Mouse (Mus musculus) heart, postnatal 4 days (tissue): ENCODE results near the gene Thbs4. TPM values are rescaled to one million over a fixed set of nuclear protein-coding genes. Genes with fewer than 3 reads are reported as not detected.

Source experiments
- DNase-seq: peaks from one replicate; pipeline ENCODE4 v3.0.0; 2021
- total RNA-seq, 2 experiments: library from RNA; stranded (reverse); gene quantifications; 2 replicates each; pipeline ENCODE4 v1.2.3; 2021

Thbs4 gene
- total RNA-seq, 2 experiments from 2014 or later = 23.8 to 27.2 TPM

DNA sequence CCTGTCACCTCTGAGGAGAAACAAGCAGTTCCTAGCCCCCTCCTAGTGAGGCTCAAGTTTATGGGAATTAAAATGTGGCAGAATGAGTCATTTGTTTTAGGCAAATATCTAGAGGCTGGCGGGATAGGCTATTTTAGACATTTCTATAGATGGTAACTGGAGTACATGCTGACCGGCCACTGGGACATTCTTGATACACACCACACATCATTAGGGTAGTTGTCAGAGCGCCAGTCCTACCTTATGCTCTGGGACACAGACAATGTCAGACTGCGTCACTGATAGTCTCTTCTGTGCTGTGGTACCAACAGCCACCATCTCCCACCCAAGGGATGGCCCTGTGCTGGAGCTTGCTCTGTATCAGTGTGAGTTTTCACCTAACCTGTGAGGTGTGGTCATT lies 35.5 kb downstream of the Thbs4 start:
- DNase-seq = no peak

DNA sequence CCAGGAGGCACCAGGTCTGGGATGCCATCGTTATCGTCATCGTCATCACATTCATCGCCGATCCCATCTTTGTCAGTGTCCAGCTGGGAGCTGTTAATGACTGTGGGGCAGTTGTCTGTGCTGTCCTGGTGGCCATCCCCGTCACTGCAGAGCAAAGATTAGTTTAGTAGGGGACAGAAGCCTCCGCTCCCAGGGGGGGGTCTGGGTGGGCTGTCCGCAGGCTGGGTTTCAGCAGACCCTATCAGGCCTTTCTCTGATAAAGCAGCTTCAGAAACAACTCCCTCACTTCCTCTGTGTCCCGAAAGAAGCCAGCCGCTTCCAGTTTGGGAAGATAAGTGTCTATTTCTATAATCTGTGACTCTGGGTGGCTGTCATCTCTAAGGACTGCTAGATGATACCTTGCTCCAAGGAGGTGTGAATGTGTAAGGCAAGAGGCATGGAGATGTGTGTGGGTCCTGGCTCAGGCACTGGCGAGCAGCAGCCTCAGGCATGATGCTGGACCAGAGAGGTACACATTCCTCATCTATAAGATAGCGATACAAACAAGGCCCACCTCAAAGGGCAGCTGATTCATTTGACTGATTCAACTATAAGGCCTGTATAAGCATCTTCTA lies 36.5 kb downstream of the Thbs4 start:
- DNase-seq = peak; percentile 40

DNA sequence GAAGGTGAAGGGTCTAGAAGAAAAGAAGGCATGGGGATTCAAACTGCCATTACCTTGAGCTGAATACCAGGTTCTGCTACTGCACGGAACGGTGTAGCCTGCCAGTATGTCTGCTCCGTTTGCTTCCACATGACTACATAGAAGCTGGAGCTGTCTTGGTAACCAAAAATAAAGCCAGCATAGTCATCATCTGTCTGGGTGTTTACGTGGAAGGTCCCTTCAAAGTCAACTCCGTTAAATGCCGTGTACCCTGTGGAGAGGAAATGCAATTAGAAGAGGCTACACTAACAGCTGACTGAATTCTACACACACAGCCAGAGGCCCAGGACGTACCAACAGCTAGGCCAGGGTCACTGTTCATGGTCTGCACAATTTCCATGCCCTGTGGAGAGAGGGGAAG lies 39.6 kb downstream of the Thbs4 start:
- DNase-seq = no peak

DNA sequence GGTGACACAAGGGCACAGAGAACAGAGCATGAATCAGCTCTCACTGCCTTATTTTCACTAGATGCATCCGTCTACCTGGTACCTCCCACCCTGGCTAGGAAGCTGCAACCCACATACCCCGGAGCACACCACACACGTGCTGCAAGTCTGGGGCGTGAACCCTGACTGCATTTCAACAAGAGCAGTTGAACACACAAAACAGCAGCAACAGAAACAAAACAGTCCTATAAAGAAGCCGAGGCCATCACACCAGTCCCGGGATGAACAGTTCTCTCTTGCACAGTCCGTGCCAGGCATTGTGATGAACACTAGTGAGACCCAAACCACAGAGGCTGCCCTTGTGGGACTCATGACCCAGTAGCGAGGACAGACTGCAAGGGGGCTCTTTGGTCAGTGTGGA lies 40.9 kb downstream of the Thbs4 start:
- no peak for DNase-seq

DNA sequence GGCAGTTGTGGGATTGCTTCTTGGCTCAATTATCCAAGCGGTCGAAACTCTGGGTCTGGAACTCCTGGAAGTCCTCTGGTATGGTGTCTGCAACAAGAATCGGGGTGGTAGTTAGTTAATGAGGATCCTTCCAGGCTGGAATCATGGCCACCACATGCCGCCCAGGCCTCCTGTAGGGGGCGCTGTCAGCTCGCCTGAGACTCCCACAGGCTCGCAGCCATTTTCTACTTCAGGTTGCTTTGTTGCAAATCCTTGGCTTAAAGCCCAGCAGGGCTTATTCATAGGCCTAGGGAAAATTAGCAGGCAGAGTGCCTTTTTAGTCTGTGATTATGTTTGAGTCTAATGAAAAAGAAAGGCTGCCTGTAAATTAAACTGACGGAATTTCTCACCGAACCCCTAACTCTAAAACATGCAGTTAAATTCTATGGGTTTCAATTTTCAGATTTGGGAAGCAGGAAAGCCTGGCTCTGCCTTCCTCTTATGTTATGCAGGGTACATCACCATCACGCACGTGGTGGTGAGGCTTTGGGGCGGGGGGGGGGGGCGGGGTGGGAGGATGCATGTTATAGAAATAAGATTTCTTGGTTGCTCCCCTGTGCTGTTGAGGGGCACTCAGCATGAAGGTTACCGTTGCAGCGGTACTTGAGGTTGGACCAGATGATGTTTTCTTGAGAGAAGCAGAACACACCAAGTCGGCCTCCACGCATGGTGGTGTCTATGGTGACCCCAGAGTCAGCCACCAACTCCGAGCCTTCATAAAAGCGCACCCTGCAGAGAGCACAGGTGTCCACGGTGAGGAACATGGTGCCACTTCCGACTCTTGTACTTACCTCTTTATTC lies 42.7 kb downstream of the Thbs4 start:
- DNase-seq = peak; percentile 94

DNA sequence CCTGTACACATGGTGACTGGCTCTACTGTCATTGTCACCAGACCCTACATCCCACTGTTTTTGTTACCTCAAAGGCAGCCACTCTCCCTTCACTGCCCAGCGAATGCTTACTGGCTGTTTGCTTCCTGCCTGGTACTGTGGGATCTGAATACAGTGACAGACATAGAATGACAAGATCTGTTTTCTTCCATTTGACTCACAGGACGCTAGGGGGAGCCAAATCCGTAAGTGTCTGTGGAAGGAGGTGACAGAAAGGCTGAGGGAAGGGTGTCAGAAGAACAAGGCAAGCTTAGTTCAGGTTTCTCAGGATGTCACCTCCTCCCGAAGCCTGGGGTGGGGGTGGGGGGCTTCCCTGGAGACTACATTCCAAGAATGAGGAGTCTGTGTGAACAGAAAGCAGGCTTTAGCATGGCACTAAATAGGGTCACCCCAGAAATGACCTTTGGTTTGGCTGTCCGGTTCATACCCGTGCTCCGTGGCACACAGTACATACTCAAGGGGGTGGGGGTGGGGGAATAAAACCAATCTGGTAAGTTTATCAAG lies 43.6 kb downstream of the Thbs4 start:
- peak; percentile 81 for DNase-seq

DNA sequence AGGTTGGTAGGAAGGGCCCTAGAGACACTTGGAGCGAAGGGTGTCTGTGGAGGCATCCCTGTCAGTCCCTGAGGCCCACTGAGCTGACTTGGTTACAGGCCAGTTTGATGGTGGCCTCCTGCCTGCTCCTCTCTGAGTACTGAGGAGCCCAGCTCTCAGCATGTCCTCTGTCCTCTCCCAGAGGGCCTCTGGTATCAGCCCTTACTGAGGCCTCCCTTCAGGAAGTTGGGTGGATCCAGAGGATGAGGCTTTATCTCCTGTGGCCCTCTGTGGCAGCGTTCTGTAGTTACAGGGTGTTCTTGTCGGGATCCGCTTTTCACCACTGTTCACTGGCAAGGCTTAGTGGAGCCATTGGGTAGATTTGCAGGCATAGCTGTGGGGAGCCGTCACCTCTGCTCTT lies 51.3 kb downstream of the Thbs4 start:
- DNase-seq = no peak

DNA sequence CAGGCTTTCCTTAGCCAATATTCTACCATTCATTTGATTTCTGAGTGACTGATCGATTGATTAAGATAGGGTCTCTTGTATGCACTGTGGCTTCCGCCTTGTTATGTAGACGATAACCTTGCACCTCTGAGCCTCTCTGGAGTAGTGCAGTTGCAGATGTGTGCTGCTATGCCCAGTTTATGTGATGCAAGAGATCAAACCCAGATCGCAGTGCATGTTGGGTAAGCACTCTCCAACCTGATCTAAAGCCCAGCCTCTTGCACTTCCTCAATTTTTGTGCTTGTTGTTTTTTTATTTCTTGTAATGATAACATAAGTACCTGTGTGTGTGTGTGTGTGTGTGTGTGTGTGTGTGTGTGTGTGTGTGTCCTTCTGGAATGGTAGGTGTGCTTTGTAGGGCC lies 51.7 kb downstream of the Thbs4 start:
- DNase-seq = no peak

DNA sequence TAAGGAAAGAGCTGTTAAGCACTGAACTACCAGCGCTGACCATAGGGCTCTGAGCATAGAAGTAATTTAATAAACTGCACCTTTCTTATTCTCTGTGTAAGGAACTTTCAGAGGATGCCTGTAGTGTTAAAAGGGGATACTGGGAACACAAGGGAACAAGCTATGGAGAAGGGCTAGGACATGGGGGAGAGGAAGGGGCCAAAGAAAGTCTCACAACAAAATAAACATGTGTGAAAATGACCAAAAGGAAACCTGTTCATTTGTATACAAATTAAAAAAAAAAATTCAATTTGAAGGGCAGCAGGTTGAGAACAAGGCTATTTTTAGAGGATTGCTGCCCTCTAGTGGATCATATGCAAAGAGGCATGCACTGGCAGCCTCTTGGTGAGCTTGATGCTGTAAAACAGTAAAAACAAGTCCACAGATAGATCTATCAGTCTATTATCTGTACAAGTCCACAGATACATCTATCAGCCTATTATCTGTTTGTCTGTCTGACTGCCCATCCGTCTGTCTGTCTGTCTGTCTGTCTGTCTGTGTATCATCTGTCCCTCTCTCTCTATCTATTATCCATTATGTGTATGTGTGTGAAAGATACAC lies 53.8 kb downstream of the Thbs4 start:
- DNase-seq = peak; percentile 52

DNA sequence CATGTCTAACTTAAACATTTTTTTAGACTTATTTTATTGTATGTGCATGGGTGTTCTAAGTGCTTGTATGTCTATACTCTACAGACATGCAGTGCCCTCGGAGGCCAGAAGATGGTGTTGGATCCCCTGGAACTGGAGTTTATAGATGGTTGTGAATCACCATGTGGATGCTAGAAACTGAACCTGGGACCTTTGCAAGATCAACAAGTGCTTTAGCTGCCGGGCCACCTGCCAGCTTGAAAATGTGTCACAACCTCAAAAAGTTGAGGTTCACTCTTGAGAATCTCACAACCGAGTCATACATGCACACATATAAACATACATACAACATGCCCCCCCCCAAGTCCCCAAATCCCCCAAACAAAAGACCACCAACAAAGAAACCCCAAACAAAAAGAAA lies 54.8 kb downstream of the Thbs4 start:
- DNase-seq = no peak

DNA sequence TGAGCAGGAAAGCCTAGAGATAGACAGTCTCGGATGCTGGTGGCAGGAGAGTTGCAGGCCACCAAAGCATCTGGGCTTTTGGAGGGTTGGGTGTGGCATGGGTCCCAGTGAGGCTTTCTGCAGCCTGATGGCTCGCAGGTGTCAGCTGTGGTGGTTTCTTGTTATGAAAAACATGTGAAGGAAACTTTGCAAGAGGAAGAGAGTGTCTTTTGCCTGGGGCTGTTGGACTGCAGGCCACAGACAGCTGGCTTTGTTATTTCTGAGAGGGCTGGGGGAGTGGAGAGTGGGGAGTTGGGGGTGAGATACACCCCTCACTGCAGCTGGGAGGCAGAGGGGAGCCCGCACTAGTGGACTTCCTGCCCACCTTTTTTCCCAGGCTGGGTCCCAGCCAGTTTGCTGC lies 55.8 kb downstream of the Thbs4 start:
- no peak for DNase-seq

DNA sequence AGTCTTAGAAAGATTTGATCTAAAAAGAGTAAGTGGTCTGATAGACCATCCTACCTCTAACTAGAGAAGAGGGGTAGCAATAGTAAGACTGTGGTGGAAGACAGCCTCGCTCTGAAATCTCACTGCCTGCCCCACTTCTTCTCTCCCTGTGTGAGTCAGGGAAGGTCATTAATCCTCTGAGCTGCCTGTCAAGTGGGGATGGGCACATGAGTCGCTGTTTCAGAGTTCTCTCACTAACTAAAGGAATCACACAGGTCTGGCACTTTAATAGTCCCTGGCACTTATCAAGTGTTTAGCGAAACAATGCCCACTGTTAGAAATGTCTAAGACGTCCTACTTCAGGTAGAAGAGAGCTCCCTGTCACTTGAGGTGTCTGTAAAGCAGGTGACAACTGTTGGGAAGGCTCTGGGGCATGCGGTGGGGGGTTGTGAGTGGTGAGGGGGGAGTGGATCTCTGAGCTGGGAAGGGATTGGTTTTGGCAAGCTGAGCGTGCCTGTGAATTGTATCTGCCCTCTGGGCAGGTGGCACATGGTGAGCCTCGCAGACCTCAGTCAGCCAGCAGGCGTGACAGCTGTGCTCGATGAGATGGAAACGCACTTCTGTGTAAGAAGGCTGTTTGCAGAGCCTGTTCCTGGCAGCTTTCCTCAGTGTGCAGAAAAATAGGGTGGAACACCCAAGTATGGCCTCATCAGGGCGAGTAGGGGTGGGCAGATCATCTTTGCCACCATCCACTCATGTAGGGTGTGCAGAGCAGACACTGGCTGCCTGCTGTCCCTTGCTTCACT lies 57.9 kb downstream of the Thbs4 start:
- DNase-seq = no peak

DNA sequence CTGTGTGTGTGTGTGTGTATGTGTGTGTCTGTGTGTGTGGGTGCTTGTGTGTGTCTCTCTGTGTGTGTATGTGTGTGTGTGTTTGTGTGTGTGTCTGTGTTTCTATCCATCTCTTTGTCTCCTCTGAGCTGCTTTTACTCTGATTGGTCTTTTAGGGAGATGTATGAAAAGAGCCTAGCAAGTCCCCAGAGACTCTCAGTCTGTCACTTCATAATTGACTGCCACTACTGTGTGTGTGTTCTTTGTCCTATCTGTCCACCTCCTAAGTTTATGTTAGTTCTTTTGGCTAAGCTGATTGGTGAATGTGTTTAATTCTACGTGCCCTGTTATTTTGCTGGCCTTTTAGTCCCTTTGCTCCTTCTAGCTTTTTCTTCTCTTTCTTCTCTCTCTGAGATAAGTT lies 58.9 kb downstream of the Thbs4 start:
- DNase-seq = no peak

DNA sequence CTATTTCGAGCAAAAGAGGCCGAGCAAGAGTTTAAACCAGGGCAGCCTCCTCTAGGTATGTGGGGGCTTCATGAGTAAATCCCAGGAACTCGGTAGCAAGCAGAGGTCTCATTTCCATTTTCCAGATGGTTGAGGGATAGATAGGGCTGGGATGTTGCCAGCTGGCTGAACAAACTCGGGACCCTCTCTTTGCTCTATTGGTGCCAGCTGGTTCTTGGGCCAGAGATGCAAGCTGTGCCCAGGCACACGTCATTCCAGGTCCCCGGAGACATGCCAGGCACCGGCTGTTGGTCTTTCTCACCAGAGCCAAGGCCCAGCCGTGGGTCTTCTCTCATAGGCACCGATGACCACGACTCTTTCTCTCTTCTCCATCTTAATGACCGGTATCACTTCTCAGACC lies 60.9 kb downstream of the Thbs4 start:
- DNase-seq = no peak

DNA sequence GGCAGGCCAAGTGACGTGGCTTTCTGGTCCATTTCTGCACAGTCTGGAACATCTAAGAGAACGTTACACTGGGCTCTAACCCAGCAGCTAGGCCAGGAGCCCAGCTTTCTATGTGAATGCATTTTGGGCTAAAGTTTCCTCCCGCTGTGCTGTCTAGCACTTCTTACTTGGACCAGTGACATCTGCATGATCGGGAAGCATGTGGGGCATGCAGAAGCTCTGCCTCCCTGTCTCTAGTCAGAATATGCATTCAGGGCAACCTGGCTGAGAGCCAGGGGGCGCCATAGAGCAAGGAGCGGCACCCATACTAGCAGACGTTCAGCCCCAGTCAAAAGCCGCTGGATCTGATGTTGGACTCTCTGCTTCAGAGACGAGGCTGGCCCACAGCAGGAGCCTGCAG lies 61.4 kb downstream of the Thbs4 start:
- peak; percentile 60 for DNase-seq

DNA sequence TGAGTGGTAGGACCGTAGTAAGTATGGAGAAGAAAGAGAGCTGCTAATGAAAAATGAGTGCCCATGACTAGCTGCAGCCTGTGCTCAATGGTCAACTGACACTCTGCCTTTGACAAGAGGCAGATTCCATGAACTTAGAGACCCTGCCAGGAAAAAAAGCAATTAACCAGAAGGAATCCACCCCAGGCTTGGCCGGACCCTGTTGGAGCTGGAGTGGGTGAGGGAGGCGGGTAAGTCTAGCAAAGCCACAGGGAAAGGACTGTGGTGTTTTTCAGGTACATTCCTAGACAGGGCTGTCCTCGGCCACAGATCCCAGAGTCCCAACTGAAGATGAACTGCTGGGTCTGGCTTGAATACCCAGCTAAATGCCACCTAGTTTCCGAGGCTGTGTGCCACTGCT lies 61.8 kb downstream of the Thbs4 start:
- no peak for DNase-seq

DNA sequence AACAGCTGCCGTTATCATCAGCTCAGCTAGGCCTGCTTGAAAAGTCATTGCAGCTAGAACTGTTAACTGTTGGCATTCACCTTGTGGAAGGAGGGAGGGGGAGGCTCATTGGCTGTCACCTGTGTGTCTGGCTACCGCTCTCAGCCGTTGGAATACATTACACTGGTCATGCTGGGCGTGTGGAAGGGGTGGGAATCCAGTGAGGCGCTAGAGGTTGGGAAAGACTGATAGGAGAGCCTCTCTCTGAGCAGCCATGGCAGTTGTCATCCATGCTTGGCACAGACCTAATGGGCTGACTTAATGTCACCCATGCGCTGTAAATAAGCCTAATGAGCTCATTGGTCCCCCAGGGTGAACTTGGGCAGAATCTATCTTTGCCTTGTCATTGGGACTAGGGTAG lies 62.8 kb downstream of the Thbs4 start:
- DNase-seq = no peak

DNA sequence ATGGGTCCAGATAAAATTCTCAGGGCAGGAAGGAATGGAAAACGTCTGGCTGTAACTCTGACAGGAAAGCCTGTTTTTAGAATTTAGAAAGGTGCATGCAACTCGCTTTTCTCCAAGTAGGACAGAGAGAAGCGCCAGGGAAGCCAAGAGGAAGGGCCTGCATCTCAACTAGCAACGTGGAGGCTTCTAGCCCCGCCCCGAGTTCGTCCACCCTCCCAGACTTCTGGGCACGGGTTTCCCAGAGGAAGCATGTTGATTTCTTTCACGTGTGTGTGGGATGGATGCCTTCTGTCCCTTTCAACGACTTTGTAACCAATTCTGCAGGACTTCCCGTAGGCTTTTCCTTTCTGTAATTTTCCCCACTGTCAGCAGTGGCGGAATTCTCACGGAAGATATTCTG lies 64.8 kb downstream of the Thbs4 start:
- DNase-seq = peak; percentile 59

DNA sequence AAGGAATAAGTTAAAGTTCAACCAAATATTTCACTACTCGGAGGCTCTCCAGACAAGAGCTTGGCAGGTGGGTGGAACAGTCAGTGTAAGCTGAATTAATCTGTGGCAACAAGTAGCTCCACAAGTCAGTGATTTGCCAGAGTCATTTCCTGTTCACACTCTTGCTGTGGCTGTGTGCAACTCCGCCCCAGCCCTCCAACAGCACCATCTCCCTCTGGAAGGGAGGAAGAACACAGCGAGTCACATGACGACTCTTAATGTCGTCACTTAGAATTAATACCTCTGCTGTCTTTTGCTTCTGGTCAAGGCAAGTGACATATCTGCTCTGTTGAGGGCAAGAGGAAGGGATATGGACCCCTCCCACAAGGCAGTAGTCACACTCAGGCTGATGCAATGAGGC lies 72.2 kb downstream of the Thbs4 start:
- DNase-seq = no peak

DNA sequence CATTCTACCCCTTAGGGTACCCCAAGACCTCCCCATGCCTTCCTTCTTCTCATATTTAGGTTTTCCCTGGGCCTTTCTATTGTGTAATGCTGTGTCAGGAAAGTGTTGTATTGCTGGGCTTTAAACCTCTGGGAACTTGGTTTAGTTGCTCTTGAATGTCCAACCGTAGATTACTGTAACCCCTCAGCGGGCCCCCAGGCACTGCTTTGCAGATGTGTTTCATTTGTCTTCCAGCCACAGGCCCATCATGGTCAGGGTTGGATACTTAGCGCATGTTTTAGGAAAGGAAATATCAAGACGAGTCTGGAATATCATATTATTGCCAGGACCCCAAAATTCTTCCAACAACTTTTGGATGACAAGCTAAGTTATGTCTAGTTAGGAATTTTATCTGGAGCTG lies 73.6 kb downstream of the Thbs4 start:
- DNase-seq = no peak

DNA sequence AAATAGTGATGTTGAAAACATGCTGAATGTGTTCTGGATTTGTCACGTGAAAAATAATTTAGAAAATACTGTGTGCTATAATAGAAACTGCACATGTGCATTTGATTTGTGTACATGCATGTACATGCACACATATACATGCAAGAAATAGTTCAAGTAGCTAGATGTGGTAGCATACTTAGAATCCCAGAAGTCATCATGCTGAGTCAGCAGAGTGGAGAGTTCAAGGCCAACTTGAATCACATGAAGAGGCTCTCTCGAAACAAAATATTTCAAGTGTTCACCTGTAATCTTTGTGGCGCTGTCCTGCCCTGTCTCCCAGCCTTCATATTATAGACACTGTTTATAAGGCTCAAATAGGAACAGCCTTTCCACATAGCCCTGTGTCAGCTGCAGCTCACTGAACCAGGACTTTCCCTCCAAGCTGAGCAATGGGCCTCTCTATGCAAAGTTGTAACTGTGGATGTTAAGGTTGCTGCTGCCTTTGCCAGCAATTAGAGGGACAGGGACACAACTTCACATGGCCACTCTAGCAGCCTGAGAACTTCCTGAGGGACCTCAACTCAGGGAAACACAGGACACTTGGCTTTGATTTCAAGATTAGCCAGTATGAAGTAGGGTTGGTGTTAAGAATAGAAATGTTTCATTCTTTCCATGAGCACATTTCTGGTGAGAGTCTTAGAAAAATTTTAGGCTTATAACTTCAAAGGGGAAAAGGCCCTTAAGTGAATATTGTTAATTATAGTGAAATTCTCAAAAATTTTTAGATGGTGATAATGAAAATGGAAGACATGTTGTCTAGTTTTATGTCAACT lies 76.6 kb downstream of the Thbs4 start:
- no peak for DNase-seq

DNA sequence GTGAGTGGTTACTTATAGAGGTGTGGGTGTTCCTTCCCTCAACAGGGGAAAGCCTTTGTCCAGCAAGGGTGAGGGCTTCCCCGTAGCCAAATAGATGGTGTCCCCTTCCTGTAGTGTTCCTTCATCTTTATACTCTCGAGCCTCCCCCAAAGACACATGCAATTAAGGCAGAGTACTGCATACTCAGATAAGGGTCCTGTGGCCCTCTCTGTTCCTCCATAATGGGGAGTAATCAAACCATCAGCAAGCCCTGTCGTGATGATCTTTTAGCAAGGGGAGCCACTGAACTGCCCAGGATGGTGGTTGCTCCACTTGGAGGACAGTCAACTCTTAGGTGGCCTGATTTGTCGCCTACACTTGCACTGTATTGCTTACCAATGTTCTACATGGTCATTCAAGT lies 82.0 kb downstream of the Thbs4 start:
- DNase-seq = no peak
